Mouse (Mus musculus) olfactory bulb, adult 2 months (tissue): ENCODE measurements at regions not wholly inside any gene's neighbourhood (a gene's known extent, or its start where the extent isn't known, plus 50 kb on each side); places are given as distances from the start of the nearest gene placed in this dataset.

Source experiments
- CTCF ChIP-seq: fragments of 200-500 bp; IDR thresholded peaks from 2 replicates; pipeline ENCODE4 v1.5.1; 2012; ENCODE audit warnings: low read depth, mild to moderate bottlenecking, low read length, moderate library complexity; ENCODE audit not compliant: insufficient read depth
- POLR2A ChIP-seq: fragments of 200-500 bp; IDR thresholded peaks from 2 replicates; pipeline ENCODE4 v1.6.1; 2012; ENCODE audit warnings: mild to moderate bottlenecking, low read depth, low read length, moderate library complexity; ENCODE audit not compliant: insufficient read depth

DNA sequence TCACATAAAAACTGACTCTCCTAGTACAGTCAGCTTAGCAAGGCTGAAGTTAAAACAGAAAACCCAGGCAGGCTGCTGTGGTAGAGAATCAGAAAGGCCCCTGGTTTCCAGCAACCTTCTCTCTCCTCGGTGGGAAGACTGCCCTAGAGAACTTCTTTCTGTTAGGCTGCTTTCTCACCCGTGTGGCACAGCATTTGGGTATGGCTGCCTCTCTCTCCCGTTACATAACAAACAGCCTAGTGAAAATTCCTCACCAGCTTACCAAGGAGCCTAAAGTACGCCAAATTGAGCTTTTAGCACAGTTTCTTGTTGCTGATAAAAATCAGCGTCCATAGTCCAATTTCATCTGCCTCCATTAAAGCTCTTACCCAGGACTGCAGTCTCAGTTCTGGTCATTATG is 92.8 kb upstream of the Mkln1 start:
- TF ChIP-seq CTCF (no peak), POLR2A (no peak)
